Mouse (Mus musculus) B cell, adult 2 months (primary cell): Measurements from ENCODE around the gene Armh3.

Source experiments
- DNase-seq, 2 experiments: peaks; one replicate each; pipeline ENCODE4 v3.0.0; 2022

Armh3 gene

DNA sequence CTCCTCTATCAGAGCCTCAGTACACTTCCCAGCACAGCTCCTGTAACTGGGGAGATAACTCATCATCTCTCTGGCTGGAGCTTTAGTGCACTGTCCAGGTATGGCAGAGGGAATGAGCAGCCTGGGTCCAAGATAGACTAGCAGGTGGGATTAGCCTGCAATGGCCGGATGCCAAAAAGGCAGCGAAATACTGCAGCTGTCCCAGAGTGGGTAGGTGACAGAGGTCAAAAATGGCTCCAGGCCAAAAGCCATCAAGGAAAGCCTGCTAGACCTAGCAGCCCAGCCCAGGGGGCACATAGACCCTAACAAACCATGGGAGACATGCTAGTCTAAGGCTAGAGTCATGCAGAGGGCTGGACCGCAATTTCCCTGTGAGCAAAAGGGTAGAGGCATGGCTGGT is 94.4 kb downstream of the Armh3 start:
- no peak for DNase-seq

DNA sequence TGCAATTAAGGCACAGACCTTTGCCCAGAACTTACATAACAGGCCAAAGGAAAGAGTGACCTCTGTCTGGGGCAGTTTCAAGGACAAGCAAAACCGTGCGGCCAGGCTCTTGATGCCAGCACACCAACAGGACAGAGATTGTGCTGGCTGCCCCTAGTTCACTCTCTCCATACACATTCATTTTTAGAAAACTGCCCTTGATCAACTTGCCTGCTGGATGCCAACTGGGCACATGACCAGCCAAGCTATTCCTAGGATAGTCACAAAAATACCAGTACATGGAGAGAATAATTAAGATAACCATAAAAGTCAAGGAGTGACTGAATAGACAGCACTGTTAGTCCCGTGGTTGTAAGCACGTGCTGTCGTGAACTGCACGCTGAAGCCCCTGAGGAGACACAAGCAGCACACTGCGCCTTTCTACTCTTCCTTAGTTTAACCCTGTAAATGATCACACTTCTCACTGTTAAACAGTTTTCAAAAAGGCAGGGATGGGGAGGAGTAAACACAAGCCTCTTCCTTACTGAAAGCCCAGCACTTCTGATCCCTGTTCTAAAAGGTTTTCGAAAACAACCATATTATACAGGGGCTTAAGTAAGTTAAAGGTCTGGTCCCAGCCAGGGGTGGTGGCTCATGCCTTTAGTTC is 95.8 kb downstream of the Armh3 start:
- DNase-seq = no peak

DNA sequence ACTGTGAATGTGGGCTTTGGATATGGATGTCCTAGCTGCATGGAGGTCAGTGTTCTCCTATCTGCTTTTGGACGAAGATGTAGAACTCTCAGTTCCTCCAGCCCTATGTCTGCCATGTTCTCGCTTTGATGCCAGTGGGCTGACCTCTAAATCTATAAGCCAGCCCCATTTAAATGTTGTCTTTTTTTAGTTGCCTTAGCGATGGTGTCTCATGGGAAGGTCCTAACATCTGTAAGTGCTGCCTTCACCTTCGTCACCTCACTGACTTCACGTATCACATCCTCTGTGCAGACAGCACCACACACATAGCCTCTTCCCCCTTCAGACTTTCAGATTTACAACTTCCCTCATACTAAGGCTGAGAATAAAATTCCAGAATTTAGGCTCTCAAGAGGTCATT is 97.5 kb downstream of the Armh3 start:
- DNase-seq = no peak

GRCm38 (mm10) chr19:45895726-45896125 is 102.6 kb downstream of the Armh3 start:
- DNase-seq = no peak

DNA sequence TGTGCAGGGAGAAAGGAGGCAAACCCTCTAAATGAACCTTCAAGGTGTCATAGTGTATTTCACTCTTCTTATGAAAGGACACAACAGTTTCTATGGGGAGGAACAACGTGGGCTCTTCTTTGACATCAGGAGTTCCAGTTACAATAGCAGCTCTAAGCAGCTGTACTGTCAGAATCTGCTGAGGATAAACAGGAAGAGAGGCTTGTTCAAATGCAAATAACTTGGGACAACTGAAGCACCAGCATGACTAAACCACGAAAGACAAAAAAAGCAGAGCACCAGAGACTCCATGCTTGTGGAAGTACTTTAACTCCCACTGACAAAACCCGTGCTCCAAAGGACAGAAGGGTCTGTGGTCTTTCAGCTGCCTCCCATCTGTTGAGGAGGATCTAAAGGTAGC is 116.2 kb downstream of the Armh3 start:
- no peak for DNase-seq

- DNase-seq = no peak
Measured at GRCm38 (mm10) chr19:45873320-45873719, 125.0 kb downstream of the Armh3 start.

DNA sequence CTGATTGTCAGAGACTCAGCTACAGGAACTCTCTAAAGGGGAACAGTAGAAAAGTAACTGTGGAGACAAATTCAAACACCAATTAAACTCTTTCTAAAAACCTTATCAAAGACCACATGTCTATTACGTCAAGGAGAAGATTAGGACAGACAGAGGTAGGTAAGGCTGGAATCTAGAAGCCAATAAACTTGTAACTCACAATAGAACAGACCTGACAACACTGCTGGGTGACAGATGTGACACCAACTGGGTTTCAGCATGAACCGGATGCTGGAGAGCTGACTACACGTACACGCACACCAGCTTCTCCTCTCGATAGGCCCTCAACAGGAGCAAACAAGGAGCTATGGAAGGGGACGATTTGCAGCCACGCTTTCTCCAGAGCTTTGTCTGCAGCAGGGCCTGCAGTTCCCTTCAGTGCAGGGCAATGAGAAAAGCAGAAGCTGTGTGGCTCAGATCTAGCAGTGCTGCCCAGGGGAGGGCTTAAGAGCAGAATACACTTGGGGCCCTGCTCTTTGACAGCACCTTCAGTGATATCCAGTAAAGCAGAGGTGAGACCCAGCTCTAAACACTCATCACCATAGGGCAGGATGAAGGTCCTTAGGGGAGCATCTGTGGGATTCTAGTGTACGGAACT is 142.9 kb downstream of the Armh3 start:
- no peak for DNase-seq

- DNase-seq = no peak
Measured at GRCm38 (mm10) chr19:45854521-45854920, 143.8 kb downstream of the Armh3 start.

GRCm38 (mm10) chr19:45847733-45848093 is 150.6 kb downstream of the Armh3 start:
- DNase-seq = no peak

DNA sequence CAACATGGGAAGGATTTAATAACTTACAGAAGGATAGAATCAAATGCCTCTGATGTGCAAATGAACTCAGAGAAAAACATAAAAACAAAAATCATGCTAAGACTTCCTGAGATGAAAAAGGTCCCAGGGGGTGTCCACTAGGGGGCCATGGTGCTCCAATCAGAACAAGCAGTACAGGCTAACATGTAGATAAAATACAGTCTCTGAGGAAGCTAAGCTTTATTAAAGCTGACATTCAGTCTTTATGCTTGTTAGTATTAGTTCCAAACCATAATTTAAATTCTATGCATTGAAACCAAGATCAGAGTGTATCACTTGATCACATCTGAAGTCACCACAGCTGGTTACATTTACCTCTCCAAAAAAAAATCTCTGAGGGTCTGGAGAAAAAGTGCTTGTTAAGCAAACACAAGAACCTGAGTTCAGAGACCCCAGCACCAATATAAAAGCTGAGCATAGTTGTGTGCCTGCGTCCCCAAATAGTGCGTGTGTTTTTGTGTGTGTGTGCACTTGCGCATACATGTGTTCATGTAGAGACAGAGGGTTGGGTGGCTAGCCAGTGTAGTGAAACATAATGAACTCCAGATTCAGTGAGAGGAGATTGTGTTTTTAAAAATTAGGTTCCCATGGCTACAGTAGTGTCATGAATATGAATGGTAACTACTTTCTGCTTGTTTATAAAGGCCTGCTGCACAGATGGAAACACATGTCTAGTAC is 151.1 kb downstream of the Armh3 start:
- peak; percentile 42 to 48 for DNase-seq

DNA sequence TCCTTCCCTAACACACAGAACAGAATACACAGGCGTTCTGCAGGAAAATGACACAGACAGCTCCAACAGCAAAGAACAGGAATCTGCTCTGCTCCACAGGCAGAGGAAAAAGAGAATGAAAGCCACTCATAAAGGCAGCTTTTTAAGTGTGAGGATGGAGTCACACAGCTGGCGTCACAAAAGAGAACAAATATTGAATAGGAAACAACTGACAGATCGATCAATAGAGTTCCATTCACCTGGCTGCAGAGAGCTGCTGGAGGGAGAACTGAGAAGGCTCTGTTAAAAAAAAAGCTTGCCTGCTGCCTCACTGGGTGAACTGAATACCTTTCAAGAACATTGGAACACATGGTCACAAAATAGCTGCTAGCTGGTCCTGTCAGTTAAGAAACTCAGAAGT is 154.1 kb downstream of the Armh3 start:
- DNase-seq = no peak

- DNase-seq = peak in 1 of 2 experiments; percentile 44
Measured at GRCm38 (mm10) chr19:45843424-45843823, 154.9 kb downstream of the Armh3 start.

DNA sequence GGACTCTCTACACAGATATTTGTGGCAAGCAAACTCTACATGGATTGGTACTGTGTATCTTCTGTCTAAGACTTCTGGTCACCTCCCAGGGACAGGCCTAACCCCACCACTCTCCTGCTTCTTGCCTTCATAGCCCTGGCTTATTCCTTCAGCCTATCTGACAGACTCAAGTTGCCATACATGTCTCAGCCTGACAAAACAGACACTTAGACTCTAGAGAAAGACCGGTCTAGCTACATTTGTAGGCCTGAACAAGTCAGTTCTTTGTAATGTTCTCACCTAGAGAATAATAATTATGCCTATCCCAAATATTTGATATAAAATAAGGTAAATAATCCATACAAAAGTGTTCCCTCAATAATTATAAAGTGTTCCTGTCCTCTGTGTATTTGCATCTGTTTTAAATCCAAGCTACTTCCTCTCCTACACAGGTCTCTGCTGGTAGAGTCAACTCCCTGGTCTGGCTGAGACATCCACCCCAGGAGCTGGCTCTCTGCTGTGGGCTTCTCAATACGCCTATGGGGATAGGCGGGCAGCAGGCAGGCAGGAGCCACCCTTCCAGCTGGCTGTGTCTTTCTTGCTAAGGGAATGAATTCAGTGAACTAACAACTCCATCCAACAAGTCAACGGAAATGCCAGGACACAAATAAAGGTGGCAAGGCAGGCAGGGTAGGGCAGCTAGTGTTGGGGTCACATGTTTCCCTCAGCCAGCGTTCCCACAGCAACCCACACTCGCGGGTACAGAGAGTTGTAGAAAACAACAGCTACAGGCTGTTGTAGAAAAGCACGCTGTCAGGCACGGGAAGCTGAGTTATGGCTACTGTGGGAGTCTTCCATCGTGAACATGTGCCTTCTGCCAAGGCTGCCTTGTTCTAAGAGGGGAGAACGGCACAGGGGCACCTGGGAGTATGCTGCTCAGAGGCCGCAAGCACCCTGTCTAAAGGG is 161.0 kb downstream of the Armh3 start:
- DNase-seq = no peak

GRCm38 (mm10) chr19:45835490-45835889 is 162.8 kb downstream of the Armh3 start:
- DNase-seq = no peak

GRCm38 (mm10) chr19:45833665-45834064 is 164.6 kb downstream of the Armh3 start:
- no peak for DNase-seq

GRCm38 (mm10) chr19:45830679-45831078 is 167.6 kb downstream of the Armh3 start:
- DNase-seq = no peak

- no peak for DNase-seq
Measured at GRCm38 (mm10) chr19:45827736-45828135, 170.6 kb downstream of the Armh3 start.

GRCm38 (mm10) chr19:45827125-45827524 is 171.2 kb downstream of the Armh3 start:
- DNase-seq = no peak

DNA sequence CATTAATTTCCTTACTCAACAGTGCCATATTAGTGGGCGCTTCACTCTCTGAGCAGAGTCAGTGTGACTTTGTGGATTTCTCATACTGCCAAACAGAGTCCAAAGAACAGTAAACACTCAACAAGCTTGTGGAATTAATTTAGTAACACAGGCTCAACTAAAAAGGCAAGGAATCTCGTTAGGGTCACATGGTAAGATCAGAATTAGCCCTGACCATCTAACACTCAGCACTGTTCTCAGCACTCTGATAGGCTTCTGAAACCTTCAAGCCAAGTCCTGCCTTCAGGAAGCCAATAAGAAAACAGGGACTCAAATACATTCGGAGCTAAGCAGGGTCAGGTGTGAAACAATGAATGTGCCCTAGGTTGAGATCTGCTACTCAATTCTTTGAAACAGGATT is 172.1 kb downstream of the Armh3 start:
- DNase-seq = no peak

- no peak for DNase-seq
Measured at GRCm38 (mm10) chr19:45821832-45822231, 176.5 kb downstream of the Armh3 start.

DNA sequence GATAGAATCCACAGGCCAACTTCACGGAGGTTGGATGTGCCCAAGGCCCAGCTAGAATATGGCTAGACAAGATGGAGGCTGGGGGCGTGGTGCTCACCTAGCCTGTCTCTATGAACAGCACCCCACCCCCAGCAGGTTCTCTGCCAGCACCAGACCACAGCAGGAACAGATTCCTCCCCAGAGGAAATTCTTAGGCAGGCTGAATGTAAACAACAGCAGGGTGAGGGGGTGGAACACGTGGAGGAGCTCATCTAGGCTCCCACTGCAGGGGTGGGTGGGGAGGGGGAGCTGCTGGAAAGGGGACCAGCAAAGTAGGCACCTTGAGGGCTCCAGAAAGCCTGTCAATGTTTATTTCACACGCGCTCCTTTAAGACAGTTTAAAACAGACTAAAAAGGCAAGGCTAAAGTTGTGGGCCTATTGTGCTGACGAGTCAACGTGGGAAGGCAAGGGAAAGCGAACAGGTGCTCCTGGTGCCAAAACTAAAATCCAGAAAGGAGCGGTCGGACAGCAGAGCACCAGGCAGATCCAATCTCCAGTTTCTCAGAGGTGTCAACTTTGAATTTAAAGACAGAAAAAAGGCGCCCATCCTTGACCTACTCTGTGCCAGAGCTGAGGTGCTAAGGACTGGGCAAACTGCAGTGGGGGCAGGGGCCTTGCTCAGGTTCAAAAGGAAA is 180.3 kb downstream of the Armh3 start:
- DNase-seq = no peak

DNA sequence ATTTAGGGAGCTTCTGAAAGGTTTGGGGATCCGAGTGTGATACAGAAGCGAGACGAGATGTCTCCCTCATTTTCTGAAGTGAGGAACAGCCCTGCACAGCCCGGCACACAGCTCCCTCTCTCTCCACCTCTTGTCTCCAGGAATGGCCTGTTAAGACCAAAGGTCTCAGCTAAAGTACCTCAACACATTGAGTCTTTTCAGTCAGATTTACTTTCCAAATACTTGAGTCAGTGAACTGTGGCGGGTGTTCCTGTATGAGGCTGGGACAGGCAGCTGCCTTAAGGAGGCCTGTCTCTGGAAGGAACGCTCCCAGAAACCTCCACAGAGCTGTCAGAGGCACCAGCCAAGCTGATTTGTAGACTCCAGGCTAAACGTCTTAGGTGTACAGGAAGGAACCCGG is 181.6 kb downstream of the Armh3 start:
- DNase-seq = no peak
